Mouse (Mus musculus) left cerebral cortex, postnatal 10 days (tissue): Measurements from ENCODE around the gene Abcb8. TPM values are rescaled to one million over a fixed set of nuclear protein-coding genes. Genes with fewer than 3 reads are reported as not detected.

Source experiments
- DNase-seq, 2 experiments: peaks; one replicate each; pipeline ENCODE4 v3.0.0; 2021 to 2022; ENCODE audit warnings: low spot score in 2 of 2, mixed read lengths in 1 of 2; ENCODE audit errors: extremely low spot score in 1 of 2
- intact Hi-C: fragments of 180-260 bp; cut with DNase I; formaldehyde crosslinking; loops from one replicate; pipeline ENCODE4 v1.15.1; 2025
- total RNA-seq, 2 experiments: library from RNA; stranded (reverse); gene quantifications; 2 replicates each; pipeline ENCODE4 v1.2.3; 2021

Gene Abcb8
- total RNA-seq, 2 experiments from 2014 or later = 53.3 to 56.0 TPM

- intact Hi-C loops = loop anchor here (10.0 kb wide), 1 partner anchor 200 kb away; the partner anchor contains the start of gene Nupl2
Observed at GRCm38 (mm10) chr5:24364508-24364907, 29.0 kb upstream of the Abcb8 start, which contains the start of gene Nos3. Nos3 (plus strand) TSS chr5:24364810.

GRCm38 (mm10) chr5:24364963-24365362 is 28.5 kb upstream of the Abcb8 start:
- no peak for DNase-seq
- intact Hi-C loops = loop anchor here (10.0 kb wide), 1 partner anchor 200 kb away; the partner anchor contains the start of gene Nupl2

More at GRCm38 (mm10) chr5:24364508-24364907, 29.0 kb upstream of the Abcb8 start, which contains the start of gene Nos3:
- DNase-seq = peak in 1 of 2 experiments; percentile 86

- intact Hi-C loops = loop anchor here (10.0 kb wide), 1 partner anchor 201 kb away; the partner anchor contains the start of gene Nupl2
- peak in 1 of 2 experiments; percentile 56 for DNase-seq
Observed at GRCm38 (mm10) chr5:24365528-24365927, 27.9 kb upstream of the Abcb8 start.

- intact Hi-C loops = loop anchor here (10.0 kb wide), 1 partner anchor 202 kb away; the partner anchor contains the start of gene Nupl2
- DNase-seq = no peak
Observed at GRCm38 (mm10) chr5:24366426-24366825, 27.0 kb upstream of the Abcb8 start.

- no peak for DNase-seq
- intact Hi-C loops = loop anchor here (10.0 kb wide), 1 partner anchor 205 kb away; the partner anchor contains the start of gene Nupl2
Observed at GRCm38 (mm10) chr5:24369767-24370166, 23.7 kb upstream of the Abcb8 start.

GRCm38 (mm10) chr5:24373807-24374206 is 19.7 kb upstream of the Abcb8 start:
- intact Hi-C loops = no loop called here
- no peak for DNase-seq

- intact Hi-C loops = no loop called here
- no peak for DNase-seq
Observed at GRCm38 (mm10) chr5:24374216-24374615, 19.2 kb upstream of the Abcb8 start.

- no peak for DNase-seq
- intact Hi-C loops = no loop called here
Observed at GRCm38 (mm10) chr5:24374666-24375328, 18.7 kb upstream of the Abcb8 start.

GRCm38 (mm10) chr5:24378700-24379099 is 14.8 kb upstream of the Abcb8 start:
- no peak for DNase-seq
- intact Hi-C loops = no loop called here

- intact Hi-C loops = no loop called here
- no peak for DNase-seq
Observed at GRCm38 (mm10) chr5:24379501-24379900, 14.0 kb upstream of the Abcb8 start.

GRCm38 (mm10) chr5:24380499-24380898 is 13.0 kb upstream of the Abcb8 start:
- DNase-seq = no peak
- intact Hi-C loops = no loop called here

- intact Hi-C loops = no loop called here
- no peak for DNase-seq
Observed at GRCm38 (mm10) chr5:24381486-24381885, 12.0 kb upstream of the Abcb8 start.

- intact Hi-C loops = no loop called here
- no peak for DNase-seq
Observed at GRCm38 (mm10) chr5:24381988-24382387, 11.5 kb upstream of the Abcb8 start.

- intact Hi-C loops = no loop called here
- peak; percentile 90 to 94 for DNase-seq
Observed at GRCm38 (mm10) chr5:24383026-24383859, 10.2 kb upstream of the Abcb8 start.

GRCm38 (mm10) chr5:24384407-24384806 is 9.1 kb upstream of the Abcb8 start:
- intact Hi-C loops = no loop called here
- DNase-seq = no peak

GRCm38 (mm10) chr5:24385374-24385773 is 8.1 kb upstream of the Abcb8 start:
- intact Hi-C loops = no loop called here
- DNase-seq = no peak

- DNase-seq = no peak
- intact Hi-C loops = no loop called here
Observed at GRCm38 (mm10) chr5:24385887-24386550, 7.4 kb upstream of the Abcb8 start.

GRCm38 (mm10) chr5:24387264-24388241 is 5.9 kb upstream of the Abcb8 start:
- peak; percentile 59 to 71 for DNase-seq

More at GRCm38 (mm10) chr5:24387264-24388241, 5.9 kb upstream of the Abcb8 start:
- intact Hi-C loops = no loop called here
